Mouse (Mus musculus) lung, embryonic 14.5 days (tissue): ENCODE data around the gene R3hdml. TPM values are rescaled to one million over a fixed set of nuclear protein-coding genes. Genes with fewer than 3 reads are reported as not detected.

Experiments used
- ATAC-seq: fragments of 200-750 bp; cut with Nextera tagmentation; 2 replicates; pipeline ENCODE4 v1.8.0; 2017; ENCODE audit warnings: mild to moderate bottlenecking, moderate TSS enrichment, moderate library complexity; ENCODE audit not compliant: insufficient read depth
- DNase-seq: peaks from one replicate; pipeline ENCODE4 v3.0.0-alpha.2; 2015
- H3K27ac ChIP-seq: fragments of 300-500 bp; sonication (generic); 2 replicates; pipeline ENCODE4 v1.5.1; 2014; ENCODE audit warnings: low read depth, mild to moderate bottlenecking, moderate library complexity
- H3K27me3 ChIP-seq: fragments of 300-500 bp; sonication (generic); 2 replicates; pipeline ENCODE4 v1.6.1; 2014; ENCODE audit warnings: low read length, control low read depth; ENCODE audit not compliant: insufficient read depth
- H3K36me3 ChIP-seq: fragments of 300-500 bp; sonication (generic); 2 replicates; pipeline ENCODE4 v1.6.1; 2014; ENCODE audit warnings: control low read depth; ENCODE audit not compliant: insufficient read depth
- H3K4me1 ChIP-seq: fragments of 300-500 bp; sonication (generic); 2 replicates; pipeline ENCODE4 v1.6.1; 2014; ENCODE audit warnings: antibody characterized with exemption, control low read depth; ENCODE audit not compliant: insufficient read depth
- H3K4me2 ChIP-seq: fragments of 300-500 bp; sonication (generic); 2 replicates; pipeline ENCODE4 v1.6.1; 2014; ENCODE audit warnings: mild to moderate bottlenecking
- H3K4me3 ChIP-seq: fragments of 300-500 bp; sonication (generic); 2 replicates; pipeline ENCODE4 v1.5.1; 2014; ENCODE audit warnings: low read depth, low read length
- H3K9ac ChIP-seq: fragments of 300-500 bp; sonication (generic); 2 replicates; pipeline ENCODE4 v1.6.1; 2014
- H3K9me3 ChIP-seq: fragments of 300-500 bp; sonication (generic); 2 replicates; pipeline ENCODE4 v1.6.1; 2016; ENCODE audit warnings: low read depth, low read length, control low read depth
- CTCF ChIP-seq: IDR thresholded peaks from 2 replicates; pipeline ENCODE4 v1.5.1; 2016; ENCODE audit warnings: antibody characterized with exemption, low read depth
- WGBS: fragments of 180-500 bp; shearing (Covaris S2); extraction: QIAGEN DNeasy Blood & Tissue Kit; methylation state at CpG from one replicate; pipeline ENCODE4 v1.1.7; 2014; 5-methylcytosine and 5-hydroxymethylcytosine counted together
- polyA plus RNA-seq: library from polyadenylated mRNA; unstranded; fragments of >200 nt; fragmentation: Nextera tagmentation; extraction: Ambion mirVana; gene quantifications from 2 replicates; pipeline ENCODE4 v1.2.1, GENCODE M21; 2014

Gene R3hdml
- polyA plus RNA-seq, 1 experiment from 2014 or later = not detected

DNA sequence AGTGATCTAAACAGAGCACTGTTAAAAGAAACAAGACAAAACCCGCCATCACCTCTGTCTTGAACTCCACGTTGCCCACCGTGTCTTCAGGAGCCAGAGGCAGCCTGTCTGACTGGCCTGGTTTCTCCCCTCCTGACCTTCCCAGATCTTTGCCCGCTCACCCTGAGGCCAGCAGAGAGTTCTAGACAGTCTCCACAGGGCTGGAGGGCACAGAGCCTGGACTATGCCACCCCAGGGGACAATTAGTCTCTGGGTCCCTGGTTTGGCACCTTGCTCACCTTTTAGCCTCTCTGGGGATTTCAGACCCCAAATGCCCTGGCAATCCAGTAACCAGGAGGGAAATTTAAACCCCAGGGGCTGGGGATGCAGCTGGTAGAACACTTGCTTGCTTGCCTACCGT, 45.3 kb downstream of the R3hdml start:
- Histone ChIP-seq H3K27me3 (no peaks in the 10 kb centered on the region), H3K9ac (no peak overlapping the region), H3K27ac (no peak overlapping the region), H3K4me3 (no peak overlapping the region), H3K36me3 (no peaks in the 10 kb centered on the region), H3K9me3 (no peaks in the 10 kb centered on the region), H3K4me1 (no peaks in the 10 kb centered on the region), H3K4me2 (no peak overlapping the region)
- no peak for TF ChIP-seq CTCF
- DNase-seq (no peak), ATAC-seq (no peak)
- WGBS = 56% methylated on average over 5 of the region's 5 CpGs

DNA sequence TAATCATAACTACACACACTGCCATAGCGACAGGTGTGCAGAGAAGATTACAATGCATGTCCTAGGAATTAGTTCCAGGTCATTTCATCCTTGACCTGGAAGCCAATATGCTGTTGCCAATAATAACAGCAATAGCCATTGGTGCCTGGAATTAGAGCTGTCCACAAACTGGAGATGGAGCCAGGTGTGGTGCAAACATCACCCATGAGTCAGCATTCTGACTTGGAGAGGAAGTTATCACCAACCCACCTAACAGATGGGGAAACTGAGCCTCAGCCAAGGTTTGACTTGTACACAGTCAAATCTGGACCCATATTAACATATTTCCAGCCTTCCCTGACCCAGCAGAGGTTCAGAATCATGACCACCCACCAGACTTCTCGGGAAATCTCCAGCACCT, 46.3 kb downstream of the R3hdml start:
- Histone ChIP-seq H3K9ac (no peak overlapping the region), H3K36me3 (no peaks in the 10 kb centered on the region), H3K4me1 (no peaks in the 10 kb centered on the region), H3K9me3 (no peaks in the 10 kb centered on the region), H3K27ac (no peak overlapping the region), H3K27me3 (no peaks in the 10 kb centered on the region), H3K4me2 (no peak overlapping the region), H3K4me3 (no peak overlapping the region)
- DNase-seq = no peak
- TF ChIP-seq CTCF = no peak
- 79% methylated on average over 2 of the region's 2 CpGs for WGBS
- ATAC-seq = no peak

DNA sequence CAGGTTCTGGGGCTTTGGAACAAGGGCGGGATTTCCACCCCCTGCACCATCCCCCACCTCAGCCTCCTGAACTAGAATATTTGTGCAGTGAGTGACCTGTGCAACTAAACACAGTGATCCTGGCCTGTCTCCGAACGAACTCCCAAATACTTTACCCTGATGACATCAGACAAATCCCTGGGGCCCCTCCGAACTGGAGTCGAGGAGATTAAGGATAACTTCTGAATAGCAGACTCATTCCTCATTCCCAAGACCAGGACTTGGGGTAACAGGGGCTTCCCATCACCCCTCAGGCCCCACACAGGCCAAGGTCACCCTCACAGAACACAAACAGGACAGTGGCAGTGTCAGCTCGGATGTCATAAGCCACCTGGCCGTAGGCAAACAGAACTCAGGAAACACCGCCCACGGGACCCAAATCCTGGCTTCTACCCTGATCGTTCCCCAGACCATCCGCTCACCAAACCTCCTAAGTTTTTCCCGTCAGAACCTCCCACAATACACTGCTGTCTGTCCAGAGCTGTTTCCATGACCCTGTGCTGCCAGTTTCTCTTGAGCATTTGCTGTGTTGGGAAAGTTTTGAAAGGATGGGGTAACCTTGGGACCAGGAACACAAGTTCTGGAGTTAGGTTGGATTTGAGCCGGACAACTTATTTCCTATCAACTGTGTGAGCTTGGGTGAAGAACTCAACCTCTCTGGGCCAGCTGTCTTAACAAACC, 47.4 kb downstream of the R3hdml start:
- TF ChIP-seq CTCF = no peak
- no peak overlapping the region for H3K27ac ChIP-seq
- H3K27me3 ChIP-seq = no peaks in the 10 kb centered on the region
- H3K9me3 ChIP-seq = no peaks in the 10 kb centered on the region
- H3K4me2 ChIP-seq = no peak overlapping the region
- H3K4me3 ChIP-seq = no peak overlapping the region
- DNase-seq = no peak
- no peak for ATAC-seq
- H3K4me1 ChIP-seq = no peaks in the 10 kb centered on the region
- no peaks in the 10 kb centered on the region for H3K36me3 ChIP-seq
- H3K9ac ChIP-seq = no peak overlapping the region
- WGBS = 48% methylated on average over 13 of the region's 13 CpGs

DNA sequence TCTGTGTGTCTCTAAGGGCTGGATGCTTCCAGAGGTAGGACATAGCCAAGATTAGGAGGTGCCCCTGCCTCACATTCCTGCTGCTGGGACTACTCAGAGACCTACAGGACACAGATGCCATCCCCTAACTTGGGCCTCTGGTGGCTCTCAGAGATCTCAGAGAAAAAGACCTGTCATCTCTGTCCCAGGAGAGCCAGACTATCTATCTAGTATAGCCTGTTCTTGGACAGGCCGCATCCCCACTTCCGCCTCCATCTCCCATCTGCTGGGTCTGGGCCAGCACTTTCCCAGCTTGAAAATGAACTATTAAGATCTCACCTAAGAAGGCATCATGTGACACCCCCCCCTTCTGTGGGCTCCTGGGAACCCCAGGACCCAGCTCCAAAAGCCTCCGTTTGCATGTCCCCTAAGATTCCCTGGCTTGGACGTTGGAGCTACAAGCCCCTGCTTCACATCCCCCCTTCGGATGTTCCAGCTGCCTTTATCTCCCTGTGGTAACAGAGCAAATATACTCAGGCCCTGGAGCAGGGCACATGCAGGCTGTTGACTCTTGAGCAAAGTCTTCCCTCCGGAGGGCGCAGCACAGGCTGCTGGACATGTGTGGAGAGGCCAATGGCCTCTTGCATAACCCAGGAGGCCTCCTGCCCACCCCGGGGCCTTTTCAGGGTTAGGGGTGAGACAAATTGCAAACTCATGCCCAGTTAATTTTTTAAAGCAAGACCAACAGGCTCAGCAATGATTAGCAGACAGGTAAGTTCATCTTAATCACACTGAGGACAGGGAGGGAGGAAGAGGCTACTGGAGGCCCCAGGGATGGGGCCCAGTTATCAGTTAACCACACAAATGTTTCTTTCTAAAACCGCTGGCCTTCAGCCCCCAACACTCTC, 48.4 kb downstream of the R3hdml start:
- H3K4me1 ChIP-seq = no peaks in the 10 kb centered on the region
- no peak for TF ChIP-seq CTCF
- ATAC-seq = no peak
- WGBS = 60% methylated on average over 9 of the region's 9 CpGs
- H3K27me3 ChIP-seq = no peaks in the 10 kb centered on the region
- no peak overlapping the region for H3K9ac ChIP-seq
- no peak overlapping the region for H3K4me3 ChIP-seq
- no peak overlapping the region for H3K27ac ChIP-seq
- H3K9me3 ChIP-seq = no peaks in the 10 kb centered on the region
- DNase-seq = no peak
- no peak overlapping the region for H3K4me2 ChIP-seq
- no peaks in the 10 kb centered on the region for H3K36me3 ChIP-seq

DNA sequence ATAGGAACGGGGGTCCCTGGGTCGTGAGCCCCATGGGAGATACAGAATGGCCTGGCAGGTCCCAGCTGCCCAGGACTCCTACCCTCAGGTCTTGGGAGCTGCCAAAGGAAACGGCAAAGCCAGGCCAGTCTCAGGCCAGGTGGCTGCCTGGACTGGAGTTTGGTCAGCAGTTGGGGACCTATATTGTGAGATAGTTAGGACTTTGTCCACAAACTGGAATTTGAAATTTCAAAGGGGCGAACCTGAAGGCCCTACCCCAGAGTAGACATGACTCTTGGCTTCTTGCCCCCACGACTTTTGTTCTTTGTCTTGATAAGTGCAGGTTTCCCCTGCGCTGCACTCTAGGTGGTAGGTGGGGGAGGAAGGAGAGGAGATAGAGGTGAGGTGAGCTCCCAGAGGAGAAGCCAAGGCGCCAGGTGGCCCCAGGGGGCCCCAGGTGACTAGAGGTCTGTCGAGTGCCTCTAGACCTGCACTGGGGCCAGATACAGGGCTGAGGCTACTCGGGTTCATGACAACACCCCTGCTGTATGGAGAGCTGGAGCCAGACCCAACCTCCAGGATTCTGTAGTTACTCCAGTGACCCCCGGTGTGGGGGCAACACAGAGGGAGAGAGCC, 49.6 kb downstream of the R3hdml start:
- H3K27me3 ChIP-seq = no peaks in the 10 kb centered on the region
- H3K4me1 ChIP-seq = no peaks in the 10 kb centered on the region
- ATAC-seq = no peak
- no peak for TF ChIP-seq CTCF
- no peak overlapping the region for H3K9ac ChIP-seq
- H3K36me3 ChIP-seq = no peaks in the 10 kb centered on the region
- H3K4me3 ChIP-seq = no peak overlapping the region
- no peaks in the 10 kb centered on the region for H3K9me3 ChIP-seq
- no peak overlapping the region for H3K4me2 ChIP-seq
- 70% methylated on average over 10 of the region's 10 CpGs for WGBS
- no peak overlapping the region for H3K27ac ChIP-seq
- DNase-seq = no peak

DNA sequence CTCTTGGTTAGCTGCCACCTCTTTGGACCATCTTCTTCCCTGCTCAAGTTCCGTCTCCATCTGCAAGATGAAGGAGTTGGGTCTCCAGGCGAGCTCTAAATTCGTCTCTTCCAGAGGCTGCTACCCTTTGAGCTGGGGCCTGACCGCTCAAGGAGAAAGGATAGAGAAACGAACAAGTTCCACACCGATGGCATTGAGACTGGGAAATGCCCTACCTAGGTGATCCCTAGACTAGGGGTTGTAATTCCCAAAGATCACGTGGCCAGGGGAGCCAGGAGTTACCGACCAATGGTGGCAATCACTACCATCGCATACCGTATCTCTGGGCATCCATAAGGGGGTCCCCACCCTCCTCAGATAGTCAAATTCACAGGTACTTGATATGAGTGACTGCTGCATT, 50.6 kb downstream of the R3hdml start:
- 84% methylated on average over 10 of the region's 10 CpGs for WGBS
- no peak overlapping the region for H3K27ac ChIP-seq
- DNase-seq (no peak), ATAC-seq (no peak)
- H3K27me3 ChIP-seq = no peaks in the 10 kb centered on the region
- no peaks in the 10 kb centered on the region for H3K9me3 ChIP-seq
- no peak overlapping the region for H3K9ac ChIP-seq
- no peaks in the 10 kb centered on the region for H3K36me3 ChIP-seq
- TF ChIP-seq CTCF = no peak
- no peaks in the 10 kb centered on the region for H3K4me1 ChIP-seq
- H3K4me2 ChIP-seq = no peak overlapping the region
- H3K4me3 ChIP-seq = no peak overlapping the region
